Mouse (Mus musculus): ENCODE data around the gene Tmem221.

The Tmem221 gene

GRCm38 (mm10) chr8:71509316-71509715, 49.4 kb downstream of the Tmem221 start:
- DNase-seq (ENCODE audit: low read depth), result no peak

GRCm38 (mm10) chr8:71507589-71508104, 51.0 kb downstream of the Tmem221 start:
- no peak for DNase-seq (ENCODE audit: low read depth)

- DNase-seq (ENCODE audit: low read depth), result no peak
These were observed 52.7 kb downstream of the Tmem221 start for GRCm38 (mm10) chr8:71505979-71506378.

GRCm38 (mm10) chr8:71505326-71505725, 53.3 kb downstream of the Tmem221 start:
- DNase-seq (ENCODE audit: low read depth), result no peak

GRCm38 (mm10) chr8:71504349-71504748, 54.3 kb downstream of the Tmem221 start:
- DNase-seq (ENCODE audit: low read depth), result no peak

All from naive thymus-derived CD4-positive, alpha-beta T cell, adult 2 months (primary cell).